Comparison of ENCODE assay signal across 22 mouse cellular contexts in genomic region chr16:21445026-21445625, GRCm38 (mm10). TPM values are rescaled to one million over a fixed set of nuclear protein-coding genes. Genes with fewer than 3 reads are reported as not detected.
DNase-seq lines count a peak whose midpoint lies in the region; ATAC-seq and TF ChIP-seq lines count a peak whose summit lies in the region.
"Had no signal": no experiment of that assay in that cellular context is flagged by ENCODE, and none has a peak within 500 bp of the region (broad histone marks: within the 10 kb centered on the region; RNA-seq: fewer than 3 reads in every experiment).

No protein-coding gene starts in this region.

- no peak overlapping the region for H3K4me3 ChIP-seq in midbrain, embryonic 12.5 days
- H3K4me3 ChIP-seq in midbrain, postnatal 0 days (ENCODE audit: low read depth, low read length), result no peak overlapping the region
- no peak overlapping the region for H3K4me3 ChIP-seq in limb, embryonic 10.5 days
- H3K4me3 ChIP-seq in neural tube, embryonic 15.5 days (replicated peaks), result no peak overlapping the region
- H3K4me3 ChIP-seq in liver, embryonic 11.5 days (ENCODE audit: low read depth, low read length), result no peak overlapping the region
- H3K4me3 ChIP-seq: embryonic facial prominence, embryonic 15.5 days; gastrocnemius, adult 2 months; heart, embryonic 12.5 days; hindbrain, embryonic 15.5 days; neural tube, embryonic 12.5 days; stomach, embryonic 15.5 days had no signal

- WGBS in midbrain, embryonic 12.5 days, result 23% methylated on average over 9 of the region's 9 CpGs
- 27% methylated on average over 9 of the region's 9 CpGs for WGBS in midbrain, postnatal 0 days
- WGBS in limb, embryonic 10.5 days, result 51% methylated on average over 9 of the region's 9 CpGs
- WGBS in neural tube, embryonic 15.5 days, result 77% methylated on average over 9 of the region's 9 CpGs
- WGBS in liver, embryonic 11.5 days, result 58% methylated on average over 9 of the region's 9 CpGs

- H3K4me2 ChIP-seq in midbrain, embryonic 12.5 days (replicated peaks), result no peak overlapping the region
- no peak overlapping the region for H3K4me2 ChIP-seq in midbrain, postnatal 0 days (ENCODE audit: low read depth, low read length, poor library complexity, severe bottlenecking)
- H3K4me2 ChIP-seq in neural tube, embryonic 15.5 days, result no peak overlapping the region
- H3K4me2 ChIP-seq in liver, embryonic 11.5 days, result no peak overlapping the region
- H3K4me2 ChIP-seq: embryonic facial prominence, embryonic 15.5 days; heart, embryonic 12.5 days; hindbrain, embryonic 15.5 days; neural tube, embryonic 12.5 days; stomach, embryonic 15.5 days had no signal

- H3K9ac ChIP-seq in midbrain, embryonic 12.5 days (replicated peaks), result no peak overlapping the region
- no peak overlapping the region for H3K9ac ChIP-seq in midbrain, postnatal 0 days (replicated peaks; ENCODE audit: low read length, poor library complexity, severe bottlenecking)
- H3K9ac ChIP-seq in neural tube, embryonic 15.5 days (replicated peaks), result no peak overlapping the region
- H3K9ac ChIP-seq in liver, embryonic 11.5 days (ENCODE audit: low read depth, low read length), result no peak overlapping the region
- H3K9ac ChIP-seq: embryonic facial prominence, embryonic 15.5 days; heart, embryonic 12.5 days; hindbrain, embryonic 15.5 days; liver, postnatal 0 days; neural tube, embryonic 12.5 days; stomach, embryonic 15.5 days had no signal

- TF ChIP-seq CTCF in midbrain, postnatal 0 days (IDR thresholded peaks at IDR 0.05), result no peak

- DNase-seq in midbrain, postnatal 0 days (ENCODE audit: low spot score), result no peak
- peak; percentile 7 for DNase-seq in embryo, embryonic 9.5 days (ENCODE audit: extremely low spot score)
- DNase-seq in limb, embryonic 10.5 days (ENCODE audit: low spot score), result peak; percentile 33
- DNase-seq in spleen, postnatal 36 days (ENCODE audit: low spot score in 2 of 2), result no peak
- no peak for DNase-seq in liver, embryonic 11.5 days (ENCODE audit: low spot score)
- DNase-seq: adrenal gland, adult 8-10 months; cerebellum, postnatal 10 days; gastrocnemius, adult 2 months; layer of hippocampus, postnatal 36 days; liver; liver, postnatal 0 days; lung, postnatal 10 days; spleen, adult 18-20 months; thymus, adult 18-20 months had no signal

- peaks cover 20% of the 10 kb centered on the region; the same call in 1 of the 2 replicates for H3K36me3 ChIP-seq in midbrain, embryonic 12.5 days
- peaks cover 23% of the 10 kb centered on the region for H3K36me3 ChIP-seq in midbrain, postnatal 0 days (ENCODE audit: insufficient read depth, low read length)
- H3K36me3 ChIP-seq in limb, embryonic 10.5 days, result peaks cover 4% of the 10 kb centered on the region; the same call in 1 of the 2 replicates
- peaks cover 32% of the 10 kb centered on the region for H3K36me3 ChIP-seq in neural tube, embryonic 15.5 days
- H3K36me3 ChIP-seq in liver, embryonic 11.5 days (ENCODE audit: control insufficient read depth, insufficient read depth, low read length), result no peaks in the 10 kb centered on the region
- H3K36me3 ChIP-seq: stomach, embryonic 15.5 days had no signal

- no peaks in the 10 kb centered on the region for H3K27me3 ChIP-seq in midbrain, embryonic 12.5 days
- no peaks in the 10 kb centered on the region for H3K27me3 ChIP-seq in midbrain, postnatal 0 days (ENCODE audit: insufficient read depth, low read length)
- no peaks in the 10 kb centered on the region for H3K27me3 ChIP-seq in limb, embryonic 10.5 days (ENCODE audit: low read depth, poor library complexity, severe bottlenecking)
- H3K27me3 ChIP-seq in neural tube, embryonic 15.5 days (replicated peaks), result no peaks in the 10 kb centered on the region
- H3K27me3 ChIP-seq in liver, embryonic 11.5 days (replicated peaks; ENCODE audit: control insufficient read depth, insufficient read depth, low read length), result no peaks in the 10 kb centered on the region
- H3K27me3 ChIP-seq: embryonic facial prominence, embryonic 15.5 days; heart, embryonic 12.5 days; hindbrain, embryonic 15.5 days; neural tube, embryonic 12.5 days; stomach, embryonic 15.5 days had no signal

- peak; percentile 44; the same call in 1 of the 2 replicates for ATAC-seq in midbrain, embryonic 12.5 days (ENCODE audit: low FRiP score, low read depth)
- ATAC-seq in midbrain, postnatal 0 days (ENCODE audit: low FRiP score), result no peak
- no peak for ATAC-seq in neural tube, embryonic 15.5 days (ENCODE audit: low FRiP score)
- no peak for ATAC-seq in liver, embryonic 11.5 days (replicated peaks; ENCODE audit: low FRiP score)
- ATAC-seq: intestine, postnatal 0 days; liver, postnatal 0 days had no signal

- peaks cover 13% of the 10 kb centered on the region; the same call in 1 of the 2 replicates for H3K4me1 ChIP-seq in midbrain, embryonic 12.5 days
- no peaks in the 10 kb centered on the region for H3K4me1 ChIP-seq in midbrain, postnatal 0 days (ENCODE audit: insufficient read depth, low read length)
- peaks cover 49% of the 10 kb centered on the region for H3K4me1 ChIP-seq in limb, embryonic 10.5 days
- no peaks in the 10 kb centered on the region for H3K4me1 ChIP-seq in neural tube, embryonic 15.5 days
- H3K4me1 ChIP-seq in liver, embryonic 11.5 days (replicated peaks; ENCODE audit: control insufficient read depth, insufficient read depth, low read length), result no peaks in the 10 kb centered on the region
- H3K4me1 ChIP-seq: hindbrain, embryonic 15.5 days; neural tube, embryonic 12.5 days; stomach, embryonic 15.5 days had no signal

- no peak overlapping the region for H3K27ac ChIP-seq in midbrain, embryonic 12.5 days (replicated peaks)
- H3K27ac ChIP-seq in midbrain, postnatal 0 days (ENCODE audit: low read depth, low read length), result no peak overlapping the region
- H3K27ac ChIP-seq in limb, embryonic 10.5 days, result 0 out of 2 replicates have a peak overlapping the region, but pooled peaks have one; percentile 12
- no peak overlapping the region for H3K27ac ChIP-seq in neural tube, embryonic 15.5 days (replicated peaks)
- no peak overlapping the region for H3K27ac ChIP-seq in liver, embryonic 11.5 days (ENCODE audit: low read depth, low read length)
- H3K27ac ChIP-seq: embryonic facial prominence, embryonic 15.5 days; gastrocnemius, adult 2 months; hindbrain, embryonic 15.5 days; neural tube, embryonic 12.5 days; stomach, embryonic 15.5 days had no signal

- H3K9me3 ChIP-seq in midbrain, embryonic 12.5 days, result no peaks in the 10 kb centered on the region
- H3K9me3 ChIP-seq in midbrain, postnatal 0 days (ENCODE audit: low read length), result no peaks in the 10 kb centered on the region
- no peaks in the 10 kb centered on the region for H3K9me3 ChIP-seq in limb, embryonic 10.5 days (replicated peaks)
- H3K9me3 ChIP-seq in neural tube, embryonic 15.5 days (replicated peaks), result no peaks in the 10 kb centered on the region
- no peaks in the 10 kb centered on the region for H3K9me3 ChIP-seq in liver, embryonic 11.5 days (ENCODE audit: control insufficient read depth, low read length)
- H3K9me3 ChIP-seq: embryonic facial prominence, embryonic 15.5 days; heart, embryonic 12.5 days; hindbrain, embryonic 15.5 days; neural tube, embryonic 12.5 days; stomach, embryonic 15.5 days had no signal

RNA-seq across cellular contexts. Expression of gene Vps8, which starts 22.2 kb away (rescaled TPM):
- polyA plus RNA-seq in midbrain, embryonic 12.5 days (2016; fragmentation: Nextera tagmentation; extraction: Ambion mirVana), result 32.5 and 33.3 TPM in 2 replicates
- 35.2 and 37.2 TPM in 2 replicates for total RNA-seq in midbrain, postnatal 0 days (2014; rRNA removed)
- polyA plus RNA-seq in midbrain, postnatal 0 days (2015; fragmentation: Nextera tagmentation; extraction: Ambion mirVana), result 25.4 and 26.0 TPM in 2 replicates
- polyA plus RNA-seq in limb, embryonic 10.5 days (2016; fragmentation: Nextera tagmentation; extraction: Ambion mirVana), result 10.8 and 13.7 TPM in 2 replicates
- 28.8 and 34.1 TPM in 2 replicates for polyA plus RNA-seq in neural tube, embryonic 15.5 days (2015; fragmentation: Nextera tagmentation; extraction: Ambion mirVana)
- 13.0 and 15.9 TPM in 2 replicates for polyA plus RNA-seq in liver, embryonic 11.5 days (2014; fragmentation: Nextera tagmentation; extraction: Ambion mirVana)

Comparison
In these comparisons a context has a peak if more than half of its experiments do, and no peak if none do; other contexts are left out.
1. DNase-seq: peak in embryo, embryonic 9.5 days (single experiment) and limb, embryonic 10.5 days (single experiment); none in midbrain, postnatal 0 days (single experiment), spleen, postnatal 36 days (0 of 2) and liver, embryonic 11.5 days (single experiment).